Mouse (Mus musculus): ENCODE measurements around the gene Serpinb1b. TPM values are rescaled to one million over a fixed set of nuclear protein-coding genes. Genes with fewer than 3 reads are reported as not detected.

Gene Serpinb1b
- polyA plus RNA-seq, 1 experiment from 2014 or later, result 3.5 TPM

DNA sequence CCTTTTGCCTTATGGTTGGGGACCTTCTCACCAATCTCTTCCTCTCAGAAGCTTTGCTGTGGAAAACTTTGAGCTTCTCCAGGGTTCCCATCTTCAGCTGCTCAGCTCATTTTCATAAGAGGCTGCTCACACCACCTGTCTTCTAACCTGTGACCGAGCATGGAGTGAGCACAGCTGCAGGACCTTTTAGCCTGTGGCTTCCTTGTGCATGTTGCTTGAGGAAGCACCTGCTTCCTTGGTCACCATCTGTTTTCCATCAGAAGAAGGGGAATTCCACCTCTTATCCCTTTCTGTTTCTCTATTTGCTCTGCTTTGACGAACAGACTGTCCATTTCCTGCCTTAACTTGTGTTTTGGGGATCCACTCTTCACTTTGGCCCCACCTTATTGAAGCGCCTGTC is 34.7 kb downstream of the Serpinb1b start:
- no peak overlapping the region for H3K4me3 ChIP-seq
- no peak for DNase-seq (ENCODE audit: low spot score)
- no peaks in the 10 kb centered on the region for H3K36me3 ChIP-seq
- H3K4me1 ChIP-seq (replicated peaks), result no peaks in the 10 kb centered on the region
- peaks cover 7% of the 10 kb centered on the region for H3K9me3 ChIP-seq
- no peaks in the 10 kb centered on the region for H3K27me3 ChIP-seq (ENCODE audit: insufficient read depth, poor library complexity, severe bottlenecking)
- H3K27ac ChIP-seq, result no peak overlapping the region
- WGBS, result 71% methylated on average over 3 of the region's 3 CpGs

DNA sequence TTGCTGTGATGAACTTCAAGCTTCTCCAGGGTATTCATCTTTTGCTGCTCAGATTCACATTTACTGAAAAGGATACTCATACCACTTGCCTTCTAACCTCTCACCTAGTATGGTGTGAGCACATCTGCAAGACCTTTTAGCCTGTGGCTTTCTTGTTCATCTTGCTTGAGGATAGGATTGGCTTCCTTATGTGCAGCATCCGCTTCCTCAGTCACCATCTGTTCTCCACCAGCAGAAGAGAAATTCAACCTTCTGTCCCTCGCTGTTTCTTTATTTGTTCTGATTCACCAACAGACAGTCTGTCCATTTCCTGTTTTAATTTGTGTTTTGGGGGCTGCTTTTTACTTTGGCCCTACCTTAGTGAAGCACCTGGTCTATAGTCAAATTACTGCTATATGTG is 59.3 kb downstream of the Serpinb1b start:
- H3K27ac ChIP-seq, result no peak overlapping the region
- no peak overlapping the region for H3K4me3 ChIP-seq
- 87% methylated on average over 2 of the region's 2 CpGs for WGBS
- no peak for DNase-seq (ENCODE audit: low spot score)
- no peaks in the 10 kb centered on the region for H3K27me3 ChIP-seq (ENCODE audit: insufficient read depth, poor library complexity, severe bottlenecking)
- peaks cover 8% of the 10 kb centered on the region; the same call in 1 of the 2 replicates for H3K9me3 ChIP-seq
- no peaks in the 10 kb centered on the region for H3K4me1 ChIP-seq (replicated peaks)
- no peaks in the 10 kb centered on the region for H3K36me3 ChIP-seq

DNA sequence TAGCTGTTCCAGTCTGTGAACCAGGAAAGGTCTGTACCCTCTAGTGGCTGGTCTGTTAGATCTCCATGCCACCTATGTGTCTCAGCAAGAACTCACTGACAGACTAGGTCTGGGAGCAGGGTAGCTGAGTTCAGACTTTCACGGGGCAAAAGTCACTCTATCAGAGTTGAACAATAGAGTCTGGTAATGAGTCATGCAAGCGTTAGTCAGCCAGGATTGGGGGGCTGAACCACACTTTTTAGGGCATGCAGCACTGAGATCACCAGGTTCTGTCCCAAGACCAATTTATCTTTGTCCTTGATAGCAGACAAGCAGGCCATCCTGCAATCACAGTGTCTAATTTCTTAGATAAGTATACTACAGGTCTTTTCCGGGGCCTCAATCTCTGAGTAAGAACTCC is 63.1 kb downstream of the Serpinb1b start:
- Histone ChIP-seq H3K27ac (no peak overlapping the region), H3K36me3 (no peaks in the 10 kb centered on the region), H3K4me1 (replicated peaks) (no peaks in the 10 kb centered on the region), H3K27me3 (ENCODE audit: insufficient read depth, poor library complexity, severe bottlenecking) (no peaks in the 10 kb centered on the region), H3K4me3 (no peak overlapping the region), H3K9me3 (peaks cover 6% of the 10 kb centered on the region)
- no peak for DNase-seq (ENCODE audit: low spot score)
- 82% methylated on average over 3 of the region's 3 CpGs for WGBS

Other genes starting within 250 kb of the Serpinb1b start
- 0.32 and 0.85 TPM in 2 replicates for gene Serpinb1a, start 227.4 kb upstream of the Serpinb1b start, polyA plus RNA-seq (2016; fragmentation: Nextera tagmentation; extraction: Ambion mirVana)
- not detected in 2 replicates for gene Serpinb1c, start 180.4 kb upstream of the Serpinb1b start, polyA plus RNA-seq (2016; fragmentation: Nextera tagmentation; extraction: Ambion mirVana)
- 1.2 and 1.8 TPM in 2 replicates for gene Serpinb6b, start 113.4 kb upstream of the Serpinb1b start, polyA plus RNA-seq (2016; fragmentation: Nextera tagmentation; extraction: Ambion mirVana)
- gene Serpinb9, start 75.3 kb upstream of the Serpinb1b start, polyA plus RNA-seq (2016; fragmentation: Nextera tagmentation; extraction: Ambion mirVana), result 0.75 and 0.84 TPM in 2 replicates
- gene Serpinb9b, start 51.2 kb upstream of the Serpinb1b start, polyA plus RNA-seq (2016; fragmentation: Nextera tagmentation; extraction: Ambion mirVana), result 0.07 and 0.21 TPM in 2 replicates
- not detected in 2 replicates for gene Serpinb9c, start 81.2 kb downstream of the Serpinb1b start, polyA plus RNA-seq (2016; fragmentation: Nextera tagmentation; extraction: Ambion mirVana)
- gene Serpinb9d, start 114.4 kb downstream of the Serpinb1b start, polyA plus RNA-seq (2016; fragmentation: Nextera tagmentation; extraction: Ambion mirVana), result not detected in 2 replicates
- not detected in 2 replicates for gene Serpinb9e, start 171.0 kb downstream of the Serpinb1b start, polyA plus RNA-seq (2016; fragmentation: Nextera tagmentation; extraction: Ambion mirVana)
- gene Serpinb9f, start 245.5 kb downstream of the Serpinb1b start, polyA plus RNA-seq (2016; fragmentation: Nextera tagmentation; extraction: Ambion mirVana), result not detected in 2 replicates

Measured in hindbrain, embryonic 10.5 days (tissue).